Mouse (Mus musculus) kidney, embryonic 14.5 days (tissue): ENCODE data around the gene Gm28308. TPM values are rescaled to one million over a fixed set of nuclear protein-coding genes. Genes with fewer than 3 reads are reported as not detected.
A peak's percentile ranks its signal among the peaks of the same experiment; 100 is the strongest.

Experiments
- ATAC-seq: fragments of 200-750 bp; cut with Nextera tagmentation; 2 replicates; pipeline ENCODE4 v1.8.0; 2017; ENCODE audit warnings: moderate number of reproducible peaks, mild to moderate bottlenecking, moderate TSS enrichment, moderate library complexity; ENCODE audit not compliant: low FRiP score, low TSS enrichment
- H3K27ac ChIP-seq: fragments of 300-500 bp; sonication (generic); 2 replicates; pipeline ENCODE4 v1.5.1; 2014; ENCODE audit warnings: low read depth, mild to moderate bottlenecking, low read length, moderate library complexity, mixed read lengths
- H3K27me3 ChIP-seq: fragments of 300-500 bp; sonication (generic); 2 replicates; pipeline ENCODE4 v1.6.1; 2014; ENCODE audit warnings: mild to moderate bottlenecking, low read length; ENCODE audit not compliant: control insufficient read depth, insufficient read depth
- H3K36me3 ChIP-seq: fragments of 300-500 bp; sonication (generic); 2 replicates; pipeline ENCODE4 v1.6.1; 2014; ENCODE audit warnings: low read length, mixed read lengths; ENCODE audit not compliant: control insufficient read depth, insufficient read depth
- H3K4me1 ChIP-seq: fragments of 300-500 bp; sonication (generic); 2 replicates; pipeline ENCODE4 v1.6.1; 2014; ENCODE audit warnings: low read length, mixed read lengths; ENCODE audit not compliant: control insufficient read depth, insufficient read depth
- H3K4me2 ChIP-seq: fragments of 300-500 bp; sonication (generic); replicated peaks from 2 replicates; pipeline ENCODE4 v1.6.1; 2014; ENCODE audit warnings: low read depth, mild to moderate bottlenecking, low read length
- H3K4me3 ChIP-seq: fragments of 300-500 bp; sonication (generic); 2 replicates; pipeline ENCODE4 v1.5.1; 2014; ENCODE audit warnings: mild to moderate bottlenecking, low read length
- H3K9ac ChIP-seq: fragments of 300-500 bp; sonication (generic); 2 replicates; pipeline ENCODE4 v1.6.1; 2014; ENCODE audit warnings: low read depth, mild to moderate bottlenecking, low read length, moderate library complexity
- H3K9me3 ChIP-seq: fragments of 300-500 bp; sonication (generic); 2 replicates; pipeline ENCODE4 v1.6.1; 2016; ENCODE audit warnings: low read length; ENCODE audit not compliant: control insufficient read depth
- WGBS: fragments of 180-500 bp; shearing (Covaris S2); extraction: QIAGEN DNeasy Blood & Tissue Kit; methylation state at CpG from one replicate; pipeline ENCODE4 v1.1.7; 2014; 5-methylcytosine and 5-hydroxymethylcytosine counted together
- polyA plus RNA-seq: library from polyadenylated mRNA; unstranded; fragments of >200 nt; fragmentation: Nextera tagmentation; extraction: Ambion mirVana; gene quantifications from 2 replicates; pipeline ENCODE4 v1.2.1, GENCODE M21; 2014

Gene Gm28308
- polyA plus RNA-seq, 1 experiment from 2014 or later: not detected

DNA sequence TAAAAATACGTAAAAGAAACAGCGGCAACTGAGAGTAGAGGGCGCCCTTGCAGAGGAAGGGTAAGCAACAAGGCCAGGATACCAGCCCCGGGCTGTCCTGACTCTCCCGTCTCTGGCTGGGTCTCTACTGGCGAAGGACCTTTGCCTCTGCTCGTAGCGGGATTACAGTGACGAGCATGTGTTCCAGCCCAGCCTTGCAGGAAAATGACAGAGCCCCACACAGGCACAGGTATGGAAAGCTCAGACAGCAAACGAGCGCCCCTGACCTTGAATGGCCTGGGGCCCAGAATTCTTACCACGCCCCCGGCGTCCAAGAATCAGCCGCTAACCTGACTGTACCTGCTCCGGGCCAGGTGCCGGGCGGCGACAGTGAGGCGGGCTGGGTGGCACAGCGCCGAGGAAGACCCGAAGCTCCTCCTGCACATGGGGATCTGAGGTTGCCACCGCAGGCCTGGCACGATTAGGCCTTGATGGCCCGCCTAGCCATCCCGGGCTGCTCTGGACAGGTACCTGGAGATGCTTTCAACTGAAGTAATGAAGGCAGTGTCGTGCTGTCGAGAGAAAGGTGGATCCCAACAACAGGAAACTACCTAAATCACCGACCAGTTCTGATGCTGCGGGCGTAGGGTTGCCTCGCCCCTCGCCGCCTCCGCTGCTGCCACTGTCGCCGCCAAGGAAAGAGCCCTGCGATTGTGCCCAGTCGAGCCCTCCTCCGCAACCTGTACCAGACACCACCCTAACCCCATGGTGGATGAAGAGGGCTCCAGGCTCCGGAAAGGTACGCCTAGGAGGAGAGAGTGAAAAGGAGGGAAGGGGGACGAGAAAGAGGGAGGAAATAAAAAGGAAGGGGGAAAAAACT lies 16.6 kb upstream of the Gm28308 start:
- Histone ChIP-seq H3K9ac (peak overlapping the region; percentile 94), H3K4me2 (peak overlapping the region; percentile 97), H3K27me3 (0 out of 2 replicates have a peak, but pooled peaks cover 12% of the 10 kb centered on the region), H3K4me3 (peak overlapping the region; percentile 64), H3K4me1 (peaks cover 9% of the 10 kb centered on the region; the same call in 1 of the 2 replicates), H3K27ac (peak overlapping the region; percentile 96), H3K9me3 (no peaks in the 10 kb centered on the region), H3K36me3 (peaks cover 9% of the 10 kb centered on the region; the same call in 1 of the 2 replicates)
- no peak for ATAC-seq
- 1% methylated on average over 42 of the region's 44 CpGs for WGBS

DNA sequence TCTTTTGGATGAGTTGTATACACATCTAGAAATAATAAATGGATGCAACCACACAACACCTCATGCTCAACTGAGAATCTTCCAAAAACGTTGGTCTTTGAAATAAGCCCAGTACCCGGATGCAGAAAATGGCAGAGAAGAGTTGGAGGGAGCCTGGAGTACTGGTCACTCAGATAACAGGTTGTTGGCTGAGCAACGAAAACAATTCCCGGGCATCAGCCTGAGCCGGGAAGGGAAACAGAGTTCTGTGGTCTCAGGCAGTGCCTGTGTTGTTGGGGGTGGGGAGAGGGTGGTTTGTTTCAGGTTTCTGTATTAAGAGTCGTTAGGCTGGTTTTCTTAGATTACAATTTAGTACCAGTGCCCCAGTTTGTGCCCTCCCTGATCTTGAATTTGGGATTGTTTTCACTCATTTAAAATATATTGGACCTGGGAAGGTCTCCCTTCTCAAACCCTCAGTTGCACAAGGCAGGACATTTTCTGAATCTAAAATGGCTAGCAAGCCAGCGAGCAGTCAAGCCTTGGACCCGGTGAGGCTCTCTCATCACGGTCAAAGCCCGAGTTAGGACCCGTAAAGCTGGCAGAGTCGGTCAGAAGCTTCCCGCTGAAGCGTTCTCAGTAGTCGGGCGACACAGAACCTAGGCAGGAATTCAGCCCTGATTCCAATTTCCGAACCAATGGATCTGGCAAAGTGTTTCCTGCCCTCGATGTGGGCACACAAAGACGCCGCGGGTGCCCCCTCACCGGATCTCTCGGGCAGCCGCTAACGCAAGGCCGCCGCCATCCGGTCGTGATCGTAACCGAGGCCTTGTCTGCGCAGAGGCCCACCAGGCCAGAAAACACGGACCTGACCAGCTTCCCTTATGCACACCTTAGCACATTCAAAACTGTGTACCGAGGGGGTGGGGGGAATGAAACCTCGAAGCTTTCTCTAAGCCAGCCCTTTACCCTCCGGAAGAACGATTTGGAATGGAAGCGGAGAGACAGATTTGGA lies 15.6 kb upstream of the Gm28308 start:
- H3K4me1 ChIP-seq: peaks cover 9% of the 10 kb centered on the region; the same call in 1 of the 2 replicates
- H3K9ac ChIP-seq: peak overlapping the region; percentile 94
- WGBS: under 1% methylated on average over 38 of the region's 38 CpGs
- peak overlapping the region; percentile 96 for H3K27ac ChIP-seq
- H3K4me2 ChIP-seq: peak overlapping the region; percentile 97
- no peaks in the 10 kb centered on the region for H3K9me3 ChIP-seq
- peaks cover 16% of the 10 kb centered on the region; the same call in 1 of the 2 replicates for H3K36me3 ChIP-seq
- H3K27me3 ChIP-seq: 0 out of 2 replicates have a peak, but pooled peaks cover 4% of the 10 kb centered on the region
- no peak for ATAC-seq
- H3K4me3 ChIP-seq: peak overlapping the region; percentile 64

DNA sequence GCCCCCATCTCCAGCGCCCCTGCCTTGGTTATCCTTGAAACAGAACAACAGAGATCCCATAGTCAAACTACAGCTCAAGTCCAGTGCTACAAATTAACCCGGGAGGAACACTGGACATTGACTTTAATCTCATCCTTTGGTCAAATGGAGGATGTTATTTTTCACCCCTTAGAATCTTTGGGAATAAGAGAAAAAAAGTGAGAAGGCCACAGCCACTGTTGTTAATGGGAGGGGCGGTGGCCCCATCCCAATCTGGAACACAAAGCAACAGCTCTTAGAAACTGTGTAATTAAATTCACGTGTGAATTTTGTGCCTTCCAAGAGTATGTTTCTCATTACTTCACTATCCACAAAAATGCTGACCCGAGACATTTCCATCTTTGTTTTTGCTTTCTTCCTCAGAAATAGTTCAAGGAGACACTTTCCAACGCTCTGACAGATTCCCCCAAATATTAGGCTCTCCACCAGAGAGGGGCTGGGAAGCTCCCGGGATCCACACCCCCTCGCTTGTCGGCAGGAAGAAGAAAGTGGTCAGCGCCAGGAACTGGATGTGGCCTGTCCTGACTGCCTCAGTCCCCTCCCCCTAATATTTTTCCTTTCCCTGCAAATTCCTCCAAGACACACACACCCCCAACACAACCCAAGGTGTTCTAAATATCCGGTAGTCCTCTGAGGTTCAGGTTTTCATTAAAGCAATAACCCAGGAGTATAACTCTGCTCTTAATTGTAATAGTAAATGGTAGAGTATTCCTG lies 14.5 kb upstream of the Gm28308 start:
- Histone ChIP-seq H3K9ac (peak overlapping the region; percentile 87), H3K4me2 (peak overlapping the region; percentile 97), H3K9me3 (no peaks in the 10 kb centered on the region), H3K36me3 (peaks cover 19% of the 10 kb centered on the region; the same call in 1 of the 2 replicates), H3K4me3 (peak overlapping the region; percentile 64), H3K27me3 (0 out of 2 replicates have a peak, but pooled peaks cover 3% of the 10 kb centered on the region), H3K4me1 (peaks cover 9% of the 10 kb centered on the region; the same call in 1 of the 2 replicates), H3K27ac (peak overlapping the region; percentile 90)
- no peak for ATAC-seq
- WGBS: 2% methylated on average over 11 of the region's 11 CpGs

DNA sequence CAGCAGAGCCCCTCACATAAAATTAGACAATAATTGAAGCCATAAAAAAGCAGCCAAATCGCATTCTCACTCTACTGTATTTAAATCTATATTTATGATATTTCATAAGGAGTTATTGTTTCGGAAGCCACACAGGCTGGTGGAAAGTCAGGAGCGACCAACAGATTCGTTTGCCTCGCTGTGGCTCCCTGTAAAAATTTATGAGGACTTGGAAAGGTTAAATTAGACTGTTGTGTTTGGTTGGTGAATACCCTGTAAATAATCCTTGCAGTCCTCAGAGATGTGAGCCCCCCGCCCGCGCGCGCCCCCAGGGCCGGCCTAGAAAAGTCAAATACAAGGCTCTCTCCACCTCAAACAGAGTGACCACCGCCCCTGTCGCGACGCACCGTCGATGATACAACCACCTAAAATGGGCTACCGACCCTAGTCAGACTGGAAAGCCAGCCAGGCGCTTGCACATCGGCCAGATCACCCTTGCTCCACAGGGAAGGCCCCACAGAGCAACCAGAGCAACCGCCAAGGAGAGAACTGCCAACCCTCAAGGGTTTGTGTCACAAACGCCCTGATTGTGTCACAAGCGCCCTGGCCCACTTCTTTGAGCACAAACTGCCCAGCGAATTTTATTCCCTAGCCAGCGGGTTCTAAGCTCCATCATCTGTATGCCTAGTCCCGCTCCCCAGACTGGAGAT lies 13.6 kb upstream of the Gm28308 start:
- under 1% methylated on average over 26 of the region's 26 CpGs for WGBS
- H3K27ac ChIP-seq: peak overlapping the region; percentile 90
- H3K4me2 ChIP-seq: peak overlapping the region; percentile 97
- peaks cover 13% of the 10 kb centered on the region; the same call in 1 of the 2 replicates for H3K4me1 ChIP-seq
- 0 out of 2 replicates have a peak, but pooled peaks cover 7% of the 10 kb centered on the region for H3K27me3 ChIP-seq
- peaks cover 19% of the 10 kb centered on the region; the same call in 1 of the 2 replicates for H3K36me3 ChIP-seq
- peak overlapping the region; percentile 64 for H3K4me3 ChIP-seq
- no peaks in the 10 kb centered on the region for H3K9me3 ChIP-seq
- peak; percentile 33 for ATAC-seq
- H3K9ac ChIP-seq: peak overlapping the region; percentile 87

DNA sequence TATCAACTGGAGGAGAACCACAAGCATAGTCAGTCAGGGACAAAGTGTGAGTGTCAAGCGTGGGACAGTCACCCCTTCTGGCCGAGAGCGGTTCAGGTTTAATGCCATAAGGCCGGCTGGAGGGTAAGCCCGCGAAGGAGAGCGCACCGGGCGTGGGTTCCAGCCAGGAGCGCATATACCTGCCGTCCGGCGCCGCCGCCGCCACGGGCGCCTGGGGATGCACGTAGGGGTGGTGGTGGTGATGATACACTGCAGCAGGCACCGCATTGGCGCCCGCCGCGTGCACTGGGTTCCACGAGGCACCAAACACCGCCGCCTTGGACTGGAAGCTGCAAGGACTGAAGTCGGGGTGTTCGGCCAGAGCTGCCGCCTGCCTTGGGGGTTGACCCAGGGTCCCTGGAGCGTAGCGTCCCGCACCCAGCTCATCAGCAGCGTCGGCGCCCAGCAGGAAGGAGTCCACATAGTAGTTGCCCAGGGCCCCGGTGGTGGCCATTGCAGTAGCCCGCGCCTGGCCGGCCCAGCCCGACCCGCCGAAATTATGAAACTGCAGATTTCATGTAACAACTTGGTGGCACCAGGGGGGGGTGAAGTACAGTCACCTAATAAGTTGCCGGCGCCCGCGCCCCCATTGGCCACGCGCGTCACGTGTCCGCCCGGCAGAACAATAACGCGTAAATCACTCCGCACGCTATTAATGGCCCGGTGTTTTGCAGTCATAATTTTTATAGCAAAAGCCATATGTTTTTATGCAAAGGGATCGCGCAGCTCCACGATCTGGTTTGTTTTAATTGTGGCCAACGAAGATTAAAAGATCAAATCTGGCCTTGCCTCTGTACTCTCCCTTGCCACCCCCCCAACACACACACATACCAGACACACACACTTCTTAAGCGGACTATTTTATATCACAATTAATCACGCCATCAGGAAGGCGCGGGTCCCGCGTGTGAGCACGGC lies 12.8 kb upstream of the Gm28308 start:
- H3K4me1 ChIP-seq: peaks cover 13% of the 10 kb centered on the region; the same call in 1 of the 2 replicates
- peak overlapping the region; percentile 64 for H3K4me3 ChIP-seq
- WGBS: under 1% methylated on average over 66 of the region's 69 CpGs
- peak overlapping the region; percentile 97 for H3K4me2 ChIP-seq
- peak overlapping the region; percentile 87 for H3K9ac ChIP-seq
- no peaks in the 10 kb centered on the region for H3K9me3 ChIP-seq
- 0 out of 2 replicates have a peak, but pooled peaks cover 7% of the 10 kb centered on the region for H3K27me3 ChIP-seq
- ATAC-seq: peak; percentile 57
- H3K36me3 ChIP-seq: peaks cover 19% of the 10 kb centered on the region; the same call in 1 of the 2 replicates
- peak overlapping the region; percentile 90 for H3K27ac ChIP-seq

DNA sequence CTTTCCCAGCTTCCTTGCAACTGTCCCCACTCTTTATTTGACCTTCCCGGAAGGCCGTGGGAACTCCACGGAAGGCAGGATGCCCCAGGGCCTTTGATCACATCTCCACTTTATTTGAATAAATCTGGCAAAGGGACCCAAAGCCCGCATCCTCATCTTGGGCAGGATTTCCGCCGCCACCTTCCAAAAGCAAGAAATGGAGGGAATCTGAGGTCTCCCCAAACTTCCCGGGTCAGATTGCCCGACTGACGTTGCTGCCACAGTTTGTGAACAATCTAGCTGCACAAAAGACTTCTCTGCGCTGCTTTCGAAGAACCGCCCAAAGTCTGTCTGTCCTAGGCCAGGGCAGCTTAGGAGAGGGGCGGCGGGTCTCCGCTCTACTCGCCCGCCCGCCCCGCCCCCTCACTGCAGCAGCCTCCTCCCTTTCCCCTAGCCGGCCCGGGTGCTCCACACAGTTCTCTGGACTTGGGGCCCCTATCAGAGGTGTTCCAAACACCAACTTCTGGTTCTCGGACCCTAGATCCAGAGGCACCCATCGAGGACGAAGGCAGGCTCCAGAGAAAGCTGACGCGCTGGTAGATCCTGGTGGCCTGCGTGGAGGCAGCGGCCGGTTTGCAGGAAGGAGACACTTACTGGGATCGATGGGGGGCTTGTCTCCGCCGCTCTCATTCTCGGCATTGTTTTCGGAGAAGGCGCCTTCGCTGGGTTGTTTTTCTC lies 11.9 kb upstream of the Gm28308 start:
- Histone ChIP-seq H3K27me3 (0 out of 2 replicates have a peak, but pooled peaks cover 9% of the 10 kb centered on the region), H3K36me3 (peaks cover 13% of the 10 kb centered on the region; the same call in 1 of the 2 replicates), H3K4me1 (peaks cover 21% of the 10 kb centered on the region; the same call in 1 of the 2 replicates), H3K4me2 (peak overlapping the region; percentile 97), H3K9me3 (no peaks in the 10 kb centered on the region), H3K4me3 (peak overlapping the region; percentile 64), H3K9ac (peak overlapping the region; percentile 87), H3K27ac (peak overlapping the region; percentile 90)
- under 1% methylated on average over 36 of the region's 36 CpGs for WGBS
- no peak for ATAC-seq
